Mouse (Mus musculus): ENCODE data around the gene Ablim2. TPM values are rescaled to one million over a fixed set of nuclear protein-coding genes. Genes with fewer than 3 reads are reported as not detected.
A peak's percentile ranks its signal among the peaks of the same experiment; 100 is the strongest.

Ablim2 gene
- total RNA-seq, 1 experiment = 1.6 TPM

DNA sequence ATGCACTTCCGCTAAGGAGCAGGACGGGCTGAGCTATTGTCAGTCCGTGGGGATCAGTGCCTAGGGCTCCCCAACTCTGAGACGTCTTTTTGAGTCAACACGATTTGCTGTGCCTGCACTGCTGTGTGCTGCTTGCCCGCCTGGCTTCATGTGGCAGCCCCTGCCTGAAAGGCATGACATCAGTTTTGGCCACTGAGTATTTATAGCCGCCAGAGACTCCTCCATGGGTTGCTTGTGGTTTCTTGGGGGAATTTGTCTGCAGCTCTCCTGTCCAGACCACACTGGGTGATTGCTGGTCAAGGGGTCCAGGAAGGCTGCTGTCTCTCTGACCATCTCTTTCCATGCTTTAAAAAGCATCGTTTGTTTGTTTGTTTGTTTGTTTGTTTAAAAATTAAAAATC lies 147.6 kb downstream of the Ablim2 start:
- in situ Hi-C loops (cut with MboI; ENCODE audit: low sequenced_read_pairs in 2 of 2, unreplicated experiment in 2 of 2) = no loop called here
- peaks cover 0 to 7% of the 10 kb centered on the region in 2 experiments; a peak in 2 of 4 replicates for H3K4me1 ChIP-seq (ENCODE audit: control insufficient read depth in 2 of 2, insufficient read depth in 2 of 2, low read length in 2 of 2, poor library complexity in 1 of 2)
- DNase-seq (ENCODE audit: low read depth, low spot score) = no peak

GRCm38 (mm10) chr5:35907090-35907489 lies 149.4 kb downstream of the Ablim2 start:
- in situ Hi-C loops (cut with MboI; ENCODE audit: low sequenced_read_pairs in 2 of 2, unreplicated experiment in 2 of 2) = no loop called here
- Histone ChIP-seq H3K4me1 (ENCODE audit: control insufficient read depth in 2 of 2, insufficient read depth in 2 of 2, low read length in 2 of 2, poor library complexity in 1 of 2) (0 out of 4 replicates have a peak, but pooled peaks cover 0 to 1% of the 10 kb centered on the region in 2 experiments), H3K4me3 (ENCODE audit: insufficient read depth in 1 of 2, low read depth in 1 of 2, low read length in 2 of 2, poor library complexity in 1 of 2, severe bottlenecking in 1 of 2) (no peak overlapping the region), H3K27ac (ENCODE audit: insufficient read depth, low read depth, low read length, poor library complexity, severe bottlenecking) (no peak overlapping the region), H3K36me3 (ENCODE audit: control insufficient read depth, insufficient read depth, low read length, poor library complexity, severe bottlenecking) (no peaks in the 10 kb centered on the region), H3K9ac (ENCODE audit: insufficient read depth, low read depth, low read length, poor library complexity, severe bottlenecking) (no peak overlapping the region), H3K9me3 (ENCODE audit: control insufficient read depth, insufficient read depth, low read depth, low read length) (no peaks in the 10 kb centered on the region)
- DNase-seq (ENCODE audit: low read depth, low spot score) = no peak
- TF ChIP-seq HCFC1 (IDR thresholded peaks at IDR 0.05; ENCODE audit: borderline replicate concordance, insufficient read depth, low read length) = no peak
- no peak for TF ChIP-seq MAFK (IDR thresholded peaks at IDR 0.05; ENCODE audit: insufficient read depth, low read depth, low read length)
- TF ChIP-seq CHD2 (IDR thresholded peaks at IDR 0.05; ENCODE audit: low read depth, low read length) = no peak
- no peak for TF ChIP-seq ZC3H11A (IDR thresholded peaks at IDR 0.05; ENCODE audit: borderline replicate concordance, low read depth, low read length)
- no peak for TF ChIP-seq ZNF384 (IDR thresholded peaks at IDR 0.05; ENCODE audit: low read depth, low read length)

More for the DNA sequence above, 147.6 kb downstream of the Ablim2 start:
- Histone ChIP-seq H3K4me3 (ENCODE audit: insufficient read depth in 1 of 2, low read depth in 1 of 2, low read length in 2 of 2, poor library complexity in 1 of 2, severe bottlenecking in 1 of 2) (no peak overlapping the region), H3K36me3 (ENCODE audit: control insufficient read depth, insufficient read depth, low read length, poor library complexity, severe bottlenecking) (no peaks in the 10 kb centered on the region), H3K27ac (ENCODE audit: insufficient read depth, low read depth, low read length, poor library complexity, severe bottlenecking) (no peak overlapping the region), H3K9ac (ENCODE audit: insufficient read depth, low read depth, low read length, poor library complexity, severe bottlenecking) (no peak overlapping the region), H3K9me3 (ENCODE audit: control insufficient read depth, insufficient read depth, low read depth, low read length) (no peaks in the 10 kb centered on the region)
- TF ChIP-seq ZNF384 (IDR thresholded peaks at IDR 0.05; ENCODE audit: low read depth, low read length) = no peak
- no peak for TF ChIP-seq MAFK (IDR thresholded peaks at IDR 0.05; ENCODE audit: insufficient read depth, low read depth, low read length)
- no peak for TF ChIP-seq HCFC1 (IDR thresholded peaks at IDR 0.05; ENCODE audit: borderline replicate concordance, insufficient read depth, low read length)
- TF ChIP-seq CHD2 (IDR thresholded peaks at IDR 0.05; ENCODE audit: low read depth, low read length) = no peak

GRCm38 (mm10) chr5:35907633-35908426 lies 150.2 kb downstream of the Ablim2 start:
- in situ Hi-C loops (cut with MboI; ENCODE audit: low sequenced_read_pairs in 2 of 2, unreplicated experiment in 2 of 2) = no loop called here
- TF ChIP-seq ZNF384 (IDR thresholded peaks at IDR 0.05; ENCODE audit: low read depth, low read length) = no peak
- TF ChIP-seq MAFK (IDR thresholded peaks at IDR 0.05; ENCODE audit: insufficient read depth, low read depth, low read length) = no peak
- no peak for TF ChIP-seq ZC3H11A (IDR thresholded peaks at IDR 0.05; ENCODE audit: borderline replicate concordance, low read depth, low read length)
- no peak for TF ChIP-seq HCFC1 (IDR thresholded peaks at IDR 0.05; ENCODE audit: borderline replicate concordance, insufficient read depth, low read length)
- no peak for TF ChIP-seq CHD2 (IDR thresholded peaks at IDR 0.05; ENCODE audit: low read depth, low read length)
- no peaks in the 10 kb centered on the region for H3K36me3 ChIP-seq (ENCODE audit: control insufficient read depth, insufficient read depth, low read length, poor library complexity, severe bottlenecking)
- no peak overlapping the region for H3K4me3 ChIP-seq (ENCODE audit: insufficient read depth in 1 of 2, low read depth in 1 of 2, low read length in 2 of 2, poor library complexity in 1 of 2, severe bottlenecking in 1 of 2)
- no peak overlapping the region for H3K27ac ChIP-seq (ENCODE audit: insufficient read depth, low read depth, low read length, poor library complexity, severe bottlenecking)
- no peaks in the 10 kb centered on the region for H3K9me3 ChIP-seq (ENCODE audit: control insufficient read depth, insufficient read depth, low read depth, low read length)
- H3K9ac ChIP-seq (ENCODE audit: insufficient read depth, low read depth, low read length, poor library complexity, severe bottlenecking) = no peak overlapping the region
- H3K4me1 ChIP-seq (ENCODE audit: control insufficient read depth in 2 of 2, insufficient read depth in 2 of 2, low read length in 2 of 2, poor library complexity in 1 of 2) = 0 out of 4 replicates have a peak, but pooled peaks cover 0 to 1% of the 10 kb centered on the region in 2 experiments
- no peak for DNase-seq (ENCODE audit: low read depth, low spot score)

- peaks cover 0 to 3% of the 10 kb centered on the region in 2 experiments; a peak in 1 of 4 replicates for H3K4me1 ChIP-seq (ENCODE audit: control insufficient read depth in 2 of 2, insufficient read depth in 2 of 2, low read length in 2 of 2, poor library complexity in 1 of 2)
- DNase-seq (ENCODE audit: low read depth, low spot score) = no peak
- peak overlapping the region; percentile 17; the same call in 1 of the 2 replicates for H3K9ac ChIP-seq (ENCODE audit: insufficient read depth, low read depth, low read length, poor library complexity, severe bottlenecking)
- no peak overlapping the region for H3K27ac ChIP-seq (ENCODE audit: insufficient read depth, low read depth, low read length, poor library complexity, severe bottlenecking)
- no peaks in the 10 kb centered on the region for H3K36me3 ChIP-seq (ENCODE audit: control insufficient read depth, insufficient read depth, low read length, poor library complexity, severe bottlenecking)
- in situ Hi-C loops (cut with MboI; ENCODE audit: low sequenced_read_pairs in 2 of 2, unreplicated experiment in 2 of 2) = no loop called here
- TF ChIP-seq HCFC1 (IDR thresholded peaks at IDR 0.05; ENCODE audit: borderline replicate concordance, insufficient read depth, low read length) (no peak), MAFK (IDR thresholded peaks at IDR 0.05; ENCODE audit: insufficient read depth, low read depth, low read length) (no peak), ZNF384 (IDR thresholded peaks at IDR 0.05; ENCODE audit: low read depth, low read length) (no peak), ZC3H11A (IDR thresholded peaks at IDR 0.05; ENCODE audit: borderline replicate concordance, low read depth, low read length) (no peak), CHD2 (IDR thresholded peaks at IDR 0.05; ENCODE audit: low read depth, low read length) (no peak)
- no peak overlapping the region for H3K4me3 ChIP-seq (ENCODE audit: insufficient read depth in 1 of 2, low read depth in 1 of 2, low read length in 2 of 2, poor library complexity in 1 of 2, severe bottlenecking in 1 of 2)
- no peaks in the 10 kb centered on the region for H3K9me3 ChIP-seq (ENCODE audit: control insufficient read depth, insufficient read depth, low read depth, low read length)
Measured at GRCm38 (mm10) chr5:35908626-35909443, 151.2 kb downstream of the Ablim2 start.
